Mouse (Mus musculus) C2C12 (cell line): ENCODE data around the gene Crtc1.

ENCODE experiments used
- CEBPB ChIP-seq: IDR thresholded peaks from one replicate; pipeline ENCODE4 v1.6.1; 2011; ENCODE audit warnings: low read depth, mild to moderate bottlenecking, control low read depth, moderate library complexity
- CTCF ChIP-seq: IDR thresholded peaks from one replicate; pipeline ENCODE4 v1.5.1; 2011; ENCODE audit not compliant: control insufficient read depth, insufficient read depth, insufficient read length
- FOSL1 ChIP-seq: IDR thresholded peaks from one replicate; pipeline ENCODE4 v1.8.0; 2011; ENCODE audit warnings: mild to moderate bottlenecking, low read length; ENCODE audit not compliant: poor library complexity, insufficient read depth, severe bottlenecking
- MAX ChIP-seq: IDR thresholded peaks from one replicate; pipeline ENCODE4 v1.6.1; 2011; ENCODE audit warnings: mild to moderate bottlenecking, control low read depth
- MYOD1 ChIP-seq: IDR thresholded peaks from one replicate; pipeline ENCODE4 v1.6.1; 2011; ENCODE audit warnings: low read depth; ENCODE audit not compliant: control insufficient read depth, insufficient read length
- MYOG ChIP-seq: IDR thresholded peaks from one replicate; pipeline ENCODE4 v1.6.1; 2011; ENCODE audit not compliant: control insufficient read depth, insufficient read length; ENCODE audit errors: extremely low read depth
- USF1 ChIP-seq: IDR thresholded peaks from one replicate; pipeline ENCODE4 v1.6.1; 2011; ENCODE audit warnings: low read depth, mild to moderate bottlenecking, control low read depth, moderate library complexity

- TF ChIP-seq CTCF (no peak), MYOG (no peak), USF1 (no peak), FOSL1 (no peak), CEBPB (no peak), MYOD1 (no peak), MAX (no peak)
Observed at GRCm38 (mm10) chr8:70332878-70333202, 106.5 kb downstream of the Crtc1 start.
